Mouse (Mus musculus) limb, embryonic 11.5 days (tissue): ENCODE measurements around the gene Myo18b. TPM values are rescaled to one million over a fixed set of nuclear protein-coding genes. Genes with fewer than 3 reads are reported as not detected.

Experiments used
- ATAC-seq: fragments of 200-750 bp; cut with Nextera tagmentation; 2 replicates; pipeline ENCODE4 v1.8.0; 2017; ENCODE audit warnings: low read depth; ENCODE audit not compliant: insufficient number of reproducible peaks, low FRiP score, low TSS enrichment
- DNase-seq: peaks from one replicate; pipeline ENCODE4 v3.0.0-alpha.2; 2015; ENCODE audit warnings: low spot score
- H3K27ac ChIP-seq: fragments of 300-500 bp; sonication (generic); replicated peaks from 2 replicates; pipeline ENCODE4 v1.5.1; 2014; ENCODE audit warnings: low read depth, mild to moderate bottlenecking, low read length
- H3K27me3 ChIP-seq: fragments of 300-500 bp; sonication (generic); 2 replicates; pipeline ENCODE4 v1.6.1; 2014; ENCODE audit warnings: mild to moderate bottlenecking, low read length, mixed read lengths; ENCODE audit not compliant: control insufficient read depth, insufficient read depth
- H3K36me3 ChIP-seq: fragments of 300-500 bp; sonication (generic); 2 replicates; pipeline ENCODE4 v1.6.1; 2014; ENCODE audit warnings: mild to moderate bottlenecking, low read length, moderate library complexity, mixed read lengths; ENCODE audit not compliant: control insufficient read depth, insufficient read depth
- H3K4me1 ChIP-seq: fragments of 300-500 bp; sonication (generic); 2 replicates; pipeline ENCODE4 v1.6.1; 2014; ENCODE audit warnings: low read length, mixed read lengths; ENCODE audit not compliant: control insufficient read depth, insufficient read depth
- H3K4me2 ChIP-seq: fragments of 300-500 bp; sonication (generic); 2 replicates; pipeline ENCODE4 v1.6.1; 2014; ENCODE audit warnings: low read depth, mild to moderate bottlenecking, moderate library complexity; ENCODE audit not compliant: severe bottlenecking
- H3K4me3 ChIP-seq: fragments of 300-500 bp; sonication (generic); 2 replicates; pipeline ENCODE4 v1.5.1; 2014; ENCODE audit warnings: low read depth, low read length
- H3K9ac ChIP-seq: fragments of 300-500 bp; sonication (generic); 2 replicates; pipeline ENCODE4 v1.6.1; 2014; ENCODE audit warnings: mild to moderate bottlenecking, low read length
- H3K9me3 ChIP-seq: fragments of 300-500 bp; sonication (generic); 2 replicates; pipeline ENCODE4 v1.6.1; 2016; ENCODE audit warnings: low read length; ENCODE audit not compliant: control insufficient read depth
- WGBS: fragments of 180-500 bp; shearing (Covaris S2); extraction: QIAGEN DNeasy Blood & Tissue Kit; methylation state at CpG from one replicate; pipeline ENCODE4 v1.1.7; 2014; 5-methylcytosine and 5-hydroxymethylcytosine counted together
- polyA plus RNA-seq: library from polyadenylated mRNA; unstranded; fragments of >200 nt; fragmentation: Nextera tagmentation; extraction: Ambion mirVana; gene quantifications from 2 replicates; pipeline ENCODE4 v1.2.1, GENCODE M21; 2014

Myo18b gene
- polyA plus RNA-seq, 1 experiment from 2014 or later, result 0.48 TPM

DNA sequence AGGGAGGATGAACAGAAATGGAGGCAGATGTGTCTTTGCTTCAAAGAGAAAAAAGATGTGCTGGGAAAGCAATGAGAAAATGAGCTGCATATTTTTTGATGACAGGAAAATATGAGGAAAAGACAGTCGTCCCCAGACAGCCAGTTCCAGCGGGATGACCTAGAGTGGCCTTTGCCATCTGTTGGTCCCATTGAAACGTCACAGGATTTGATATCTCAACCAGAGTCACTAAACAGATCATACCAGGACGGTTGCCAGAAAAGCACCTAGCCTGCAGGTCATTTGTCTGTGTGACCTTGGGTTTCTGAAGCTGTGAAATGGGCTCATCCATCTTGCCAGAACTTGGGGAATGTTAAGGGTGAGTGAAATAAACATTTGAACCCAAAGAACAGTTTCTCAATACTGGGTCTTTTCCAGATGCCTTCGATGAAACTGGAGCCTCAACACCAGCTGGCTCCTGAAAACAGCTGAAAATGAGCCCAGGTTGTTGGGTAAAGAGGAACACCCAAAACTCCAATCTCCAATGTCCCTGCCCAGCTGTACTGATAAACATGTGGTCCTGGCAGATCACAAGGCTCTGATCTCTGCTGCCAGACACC is 2.6 kb downstream of the Myo18b start:
- 70% methylated on average over 5 of the region's 5 CpGs for WGBS
- Histone ChIP-seq H3K27me3 (no peaks in the 10 kb centered on the region), H3K4me1 (no peaks in the 10 kb centered on the region), H3K27ac (no peak overlapping the region), H3K36me3 (no peaks in the 10 kb centered on the region), H3K4me2 (no peak overlapping the region), H3K4me3 (no peak overlapping the region), H3K9me3 (no peaks in the 10 kb centered on the region), H3K9ac (no peak overlapping the region)
- DNase-seq, result no peak
- no peak for ATAC-seq

DNA sequence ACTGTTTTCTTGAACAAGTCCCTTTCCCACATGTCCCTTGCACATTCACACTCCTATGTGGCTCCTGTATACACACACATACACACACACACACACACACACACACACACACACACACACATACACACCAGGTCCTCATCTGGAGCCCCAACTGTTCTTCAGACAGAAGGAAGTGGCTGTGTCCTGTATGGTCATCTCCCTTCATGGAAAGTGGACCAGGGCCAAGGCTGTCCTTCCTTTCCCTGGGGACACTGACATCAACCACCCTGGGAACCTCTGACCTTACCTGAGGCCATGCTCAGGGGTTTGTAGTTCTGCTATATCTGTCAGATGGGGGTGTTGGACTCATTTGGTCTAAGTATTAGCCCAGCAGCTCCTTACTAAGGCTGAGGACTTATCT is 3.8 kb downstream of the Myo18b start:
- Histone ChIP-seq H3K4me2 (no peak overlapping the region), H3K27me3 (no peaks in the 10 kb centered on the region), H3K9ac (no peak overlapping the region), H3K27ac (no peak overlapping the region), H3K4me3 (no peak overlapping the region), H3K4me1 (no peaks in the 10 kb centered on the region), H3K36me3 (no peaks in the 10 kb centered on the region), H3K9me3 (no peaks in the 10 kb centered on the region)
- no peak for ATAC-seq
- DNase-seq, result no peak

DNA sequence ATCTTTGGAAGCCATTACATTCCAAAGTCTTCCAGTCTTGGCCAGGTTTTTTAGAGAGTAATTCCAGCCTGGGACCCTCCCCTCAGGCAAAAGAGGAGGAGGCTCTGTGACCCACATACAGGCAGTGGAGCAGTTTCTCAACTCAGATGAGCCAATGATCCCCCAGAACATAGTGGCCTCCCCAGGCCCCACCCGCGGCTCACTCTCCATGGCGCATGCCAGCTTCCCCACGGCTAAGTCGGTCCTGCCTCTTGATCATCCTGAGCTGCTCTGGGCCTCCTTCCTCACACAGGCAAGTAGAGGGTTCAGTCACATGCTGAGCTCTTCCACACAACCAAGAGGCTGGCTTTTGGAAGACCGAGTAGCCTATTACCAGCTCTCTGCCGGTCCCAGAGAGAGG is 7.5 kb downstream of the Myo18b start:
- WGBS, result 59% methylated on average over 7 of the region's 7 CpGs
- Histone ChIP-seq H3K27ac (no peak overlapping the region), H3K4me1 (no peaks in the 10 kb centered on the region), H3K36me3 (no peaks in the 10 kb centered on the region), H3K27me3 (no peaks in the 10 kb centered on the region), H3K9me3 (no peaks in the 10 kb centered on the region), H3K9ac (no peak overlapping the region), H3K4me3 (no peak overlapping the region), H3K4me2 (no peak overlapping the region)
- ATAC-seq, result no peak
- no peak for DNase-seq

DNA sequence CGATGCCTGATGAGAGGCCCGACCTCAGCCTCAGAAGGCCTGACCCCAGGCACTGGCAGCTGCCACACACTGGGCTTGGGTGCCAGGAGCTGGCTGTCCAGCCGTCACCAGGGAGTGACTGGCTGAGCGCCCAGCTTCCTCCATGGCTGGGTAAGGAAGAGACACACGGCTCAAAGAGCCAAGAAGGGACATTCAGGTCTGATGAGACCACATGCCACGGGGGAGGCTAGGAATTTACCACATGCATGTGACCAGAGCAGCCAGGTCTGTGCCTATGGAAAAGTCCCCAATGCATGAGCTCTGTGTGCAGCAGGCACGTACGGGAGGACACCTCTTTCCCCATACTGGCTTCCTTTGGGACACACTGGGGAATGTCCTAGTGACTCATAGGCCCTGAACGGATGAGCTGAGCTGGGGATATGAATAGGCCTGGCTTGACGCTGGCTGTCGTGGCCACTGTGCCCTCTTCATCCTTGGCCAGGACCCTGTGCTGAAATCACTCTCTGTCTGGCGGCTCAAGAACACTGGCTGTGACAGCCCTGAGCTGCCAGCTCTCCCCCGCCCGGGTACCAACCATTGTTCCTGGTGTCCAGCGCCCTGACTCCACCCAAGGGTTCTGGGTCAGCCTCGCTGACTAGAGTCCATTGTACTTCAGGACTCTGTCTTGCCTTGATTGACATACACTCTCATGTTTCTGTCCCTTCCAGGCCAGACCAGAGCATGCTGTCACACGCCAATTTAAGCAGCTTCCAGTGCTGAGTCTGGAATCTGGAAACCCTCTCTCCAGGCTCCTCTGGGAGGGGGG is 9.3 kb downstream of the Myo18b start:
- DNase-seq, result no peak
- Histone ChIP-seq H3K36me3 (no peaks in the 10 kb centered on the region), H3K27me3 (no peaks in the 10 kb centered on the region), H3K9me3 (no peaks in the 10 kb centered on the region), H3K4me2 (no peak overlapping the region), H3K4me1 (no peaks in the 10 kb centered on the region), H3K4me3 (no peak overlapping the region), H3K27ac (no peak overlapping the region), H3K9ac (no peak overlapping the region)
- WGBS, result 81% methylated on average over 17 of the region's 17 CpGs
- no peak for ATAC-seq

DNA sequence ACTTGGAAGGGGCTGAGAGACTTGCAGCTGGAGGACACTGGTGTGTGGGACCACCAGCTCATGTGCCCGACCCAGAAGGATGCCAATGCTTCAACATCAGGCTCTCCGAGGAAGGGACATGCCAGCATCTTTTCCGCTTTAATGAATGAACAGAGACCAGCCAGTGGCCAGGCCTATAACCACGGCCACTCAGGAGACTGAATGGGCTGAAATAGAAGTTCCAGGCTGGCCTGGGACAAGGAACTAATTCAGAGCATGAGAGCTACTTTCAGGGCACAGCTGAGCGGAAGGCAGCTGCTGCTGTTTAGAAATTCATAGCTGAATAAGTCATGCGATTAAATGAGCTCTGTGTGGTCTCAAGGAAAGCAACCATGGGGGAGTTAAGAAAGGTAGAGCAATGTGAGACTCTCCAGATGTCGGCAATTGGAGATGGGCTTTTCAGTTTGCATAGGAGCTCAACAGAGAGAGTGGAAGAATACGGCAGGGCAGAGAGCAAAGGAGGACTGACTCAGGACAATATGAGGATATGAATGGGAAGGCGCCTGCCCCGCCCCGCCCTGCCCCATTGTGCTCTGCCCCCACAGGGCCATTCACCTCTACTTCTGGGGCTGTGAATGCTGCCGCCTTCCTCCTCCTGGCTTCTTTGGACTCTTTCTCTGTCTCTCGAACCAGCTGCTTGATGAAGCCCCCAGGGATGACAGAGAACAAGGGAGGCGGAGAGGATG is 18.6 kb downstream of the Myo18b start:
- Histone ChIP-seq H3K36me3 (no peaks in the 10 kb centered on the region), H3K4me3 (no peak overlapping the region), H3K27ac (no peak overlapping the region), H3K4me2 (no peak overlapping the region), H3K9me3 (no peaks in the 10 kb centered on the region), H3K9ac (no peak overlapping the region), H3K4me1 (no peaks in the 10 kb centered on the region), H3K27me3 (no peaks in the 10 kb centered on the region)
- ATAC-seq, result no peak
- 75% methylated on average over 14 of the region's 14 CpGs for WGBS
- no peak for DNase-seq

DNA sequence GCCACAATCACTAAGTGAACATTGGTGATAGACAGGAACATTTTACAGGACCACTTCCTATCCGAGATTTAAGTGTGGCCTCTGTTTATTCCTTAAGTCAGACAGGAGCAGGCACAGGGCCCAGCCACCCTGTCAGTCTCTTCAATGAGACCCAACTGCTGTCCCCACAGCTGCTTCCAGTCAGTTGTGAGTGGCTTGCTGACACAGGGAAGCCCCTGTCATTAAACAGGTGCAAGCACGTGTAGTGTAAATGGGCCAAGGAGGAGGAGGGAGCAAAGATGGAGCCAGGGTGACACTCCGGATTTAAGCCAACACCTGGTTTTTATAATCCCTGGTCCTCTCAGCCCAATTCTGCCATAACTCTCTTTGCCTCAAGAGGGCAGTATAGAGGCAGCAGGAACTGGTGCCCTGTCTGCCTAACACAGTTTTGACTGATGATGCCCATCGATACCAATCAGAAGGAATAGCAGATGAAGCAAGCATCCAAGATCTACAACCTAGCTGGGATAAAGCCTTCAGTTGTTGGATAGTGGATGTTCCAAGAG is 19.2 kb downstream of the Myo18b start:
- Histone ChIP-seq H3K4me1 (no peaks in the 10 kb centered on the region), H3K4me2 (no peak overlapping the region), H3K27ac (no peak overlapping the region), H3K36me3 (no peaks in the 10 kb centered on the region), H3K27me3 (no peaks in the 10 kb centered on the region), H3K9me3 (no peaks in the 10 kb centered on the region), H3K4me3 (no peak overlapping the region), H3K9ac (no peak overlapping the region)
- ATAC-seq (no peak), DNase-seq (peak; percentile 57)
- 36% methylated on average over 4 of the region's 4 CpGs for WGBS

DNA sequence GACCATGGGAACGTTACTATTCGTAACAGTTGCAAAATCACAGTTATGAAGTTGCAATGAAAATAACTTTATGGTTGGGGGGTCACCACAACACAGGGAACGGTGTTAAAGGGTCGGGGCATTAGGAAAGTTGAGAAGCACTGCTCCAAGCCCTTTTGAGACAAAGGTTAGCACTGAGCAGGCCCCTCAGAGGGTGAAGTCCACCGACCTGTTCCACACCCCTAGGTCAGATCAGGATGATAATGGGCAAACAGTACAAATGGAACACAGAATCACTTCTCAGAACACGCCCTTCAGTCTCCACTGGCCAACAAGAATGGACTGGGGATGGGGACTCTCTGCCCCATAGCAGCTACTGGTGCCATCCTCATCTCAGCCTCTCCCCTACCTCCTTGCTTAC is 23.2 kb downstream of the Myo18b start:
- Histone ChIP-seq H3K36me3 (no peaks in the 10 kb centered on the region), H3K9me3 (no peaks in the 10 kb centered on the region), H3K4me1 (no peaks in the 10 kb centered on the region), H3K4me3 (no peak overlapping the region), H3K9ac (no peak overlapping the region), H3K4me2 (no peak overlapping the region), H3K27me3 (no peaks in the 10 kb centered on the region), H3K27ac (no peak overlapping the region)
- DNase-seq (no peak), ATAC-seq (no peak)
- 84% methylated on average over 6 of the region's 6 CpGs for WGBS

DNA sequence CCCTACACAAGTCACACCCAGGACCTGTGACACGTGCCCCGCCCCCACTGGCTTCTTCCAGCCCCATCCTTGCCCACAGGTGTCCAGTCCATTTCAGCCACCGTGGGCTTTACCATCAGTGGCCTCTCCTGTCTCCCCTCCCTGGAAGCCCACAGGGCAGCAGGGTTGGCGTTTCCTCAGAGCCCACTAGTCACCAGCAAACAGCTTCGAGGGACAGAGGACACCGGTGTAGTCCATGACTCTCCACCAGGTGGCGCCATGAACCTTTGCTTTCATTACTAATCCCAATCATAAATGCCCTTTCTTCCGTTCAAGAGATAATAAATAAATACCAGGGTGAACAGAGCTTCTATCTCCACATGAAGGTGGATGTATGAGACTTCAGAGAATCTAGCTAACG is 25.4 kb downstream of the Myo18b start:
- Histone ChIP-seq H3K27ac (no peak overlapping the region), H3K36me3 (no peaks in the 10 kb centered on the region), H3K4me2 (no peak overlapping the region), H3K4me1 (no peaks in the 10 kb centered on the region), H3K4me3 (no peak overlapping the region), H3K9ac (no peak overlapping the region), H3K9me3 (no peaks in the 10 kb centered on the region), H3K27me3 (no peaks in the 10 kb centered on the region)
- DNase-seq (peak; percentile 85), ATAC-seq (no peak)
- WGBS, result 26% methylated on average over 9 of the region's 9 CpGs
